Mouse (Mus musculus) kidney, postnatal 0 days (tissue): ENCODE data around the gene Stx5a. TPM values are rescaled to one million over a fixed set of nuclear protein-coding genes. Genes with fewer than 3 reads are reported as not detected.

Experiments
- ATAC-seq: fragments of 200-750 bp; cut with Nextera tagmentation; replicated peaks from 2 replicates; pipeline ENCODE4 v1.8.0; 2017; ENCODE audit warnings: low read depth, moderate number of reproducible peaks, moderate TSS enrichment, moderate library complexity; ENCODE audit not compliant: low FRiP score
- DNase-seq: peaks from one replicate; pipeline ENCODE4 v3.0.0-alpha.2; 2016; ENCODE audit warnings: low spot score
- H3K27ac ChIP-seq: fragments of 300-500 bp; sonication (generic); 2 replicates; pipeline ENCODE4 v1.5.1; 2014; ENCODE audit warnings: mild to moderate bottlenecking
- H3K27me3 ChIP-seq: fragments of 300-500 bp; sonication (generic); 2 replicates; pipeline ENCODE4 v1.6.1; 2014; ENCODE audit warnings: low read length, mixed read lengths; ENCODE audit not compliant: insufficient read depth
- H3K36me3 ChIP-seq: fragments of 300-500 bp; sonication (generic); 2 replicates; pipeline ENCODE4 v1.6.1; 2014; ENCODE audit warnings: low read length, mixed read lengths; ENCODE audit not compliant: insufficient read depth
- H3K4me1 ChIP-seq: fragments of 300-500 bp; sonication (generic); replicated peaks from 2 replicates; pipeline ENCODE4 v1.6.1; 2014; ENCODE audit warnings: antibody characterized with exemption, low read length, mixed read lengths; ENCODE audit not compliant: insufficient read depth
- H3K4me2 ChIP-seq: fragments of 300-500 bp; sonication (generic); 2 replicates; pipeline ENCODE4 v1.6.1; 2014; ENCODE audit warnings: mild to moderate bottlenecking, low read length, moderate library complexity, mixed read lengths
- H3K4me3 ChIP-seq: fragments of 300-500 bp; sonication (generic); replicated peaks from 2 replicates; pipeline ENCODE4 v1.5.1; 2014; ENCODE audit warnings: low read depth, low read length
- H3K9ac ChIP-seq: fragments of 300-500 bp; sonication (generic); 2 replicates; pipeline ENCODE4 v1.6.1; 2014; ENCODE audit warnings: low read depth, low read length
- H3K9me3 ChIP-seq: fragments of 300-500 bp; sonication (generic); replicated peaks from 2 replicates; pipeline ENCODE4 v1.6.1; 2016; ENCODE audit warnings: low read length, inconsistent platforms, mixed read lengths
- CTCF ChIP-seq: IDR thresholded peaks from 2 replicates; pipeline ENCODE4 v1.5.1; 2016; ENCODE audit warnings: antibody characterized with exemption, low read depth, mild to moderate bottlenecking, moderate library complexity
- WGBS: fragments of 180-500 bp; shearing (Covaris S2); extraction: QIAGEN DNeasy Blood & Tissue Kit; methylation state at CpG from one replicate; pipeline ENCODE4 v1.1.7; 2014; 5-methylcytosine and 5-hydroxymethylcytosine counted together
- microRNA-seq: library from miRNA; unstranded; fragments of <30 nt; microRNA quantifications from one replicate; pipeline ENCODE4, GENCODE M21; 2016
- polyA plus RNA-seq: library from polyadenylated mRNA; unstranded; fragments of >200 nt; fragmentation: Nextera tagmentation; extraction: Ambion mirVana; gene quantifications from 2 replicates; pipeline ENCODE4 v1.2.1, GENCODE M21; 2015

The Stx5a gene
- polyA plus RNA-seq, 1 experiment from 2014 or later: 105 TPM

GRCm38 (mm10) chr19:8802130-8802821 is 61.1 kb downstream of the Stx5a start, which contains the start of gene Zbtb3:
Gene Zbtb3, plus strand, starts transcription at chr19:8802555.
- Histone ChIP-seq H3K4me2 (peak within 1 kb of the TSS; percentile 65), H3K4me3 (peak within 1 kb of the TSS; percentile 60), H3K27me3 (no peaks in the 10 kb centered on the region), H3K36me3 (peaks cover 12% of the 10 kb centered on the region; the same call in 1 of the 2 replicates), H3K9me3 (no peaks in the 10 kb centered on the region), H3K27ac (peak within 1 kb of the TSS; percentile 87), H3K9ac (peak within 1 kb of the TSS; percentile 60), H3K4me1 (peaks cover 12% of the 10 kb centered on the region; the same call in 1 of the 2 replicates)
- ATAC-seq (peak; percentile 97), DNase-seq (peak; percentile 100)
- TF ChIP-seq CTCF: no peak
- under 1% methylated on average over 30 of the region's 30 CpGs for WGBS

- H3K27ac ChIP-seq: peak overlapping the region; percentile 87; the same call in 1 of the 2 replicates
- H3K4me2 ChIP-seq: peak overlapping the region; percentile 62; the same call in 1 of the 2 replicates
- H3K4me3 ChIP-seq: no peak overlapping the region
- TF ChIP-seq CTCF: no peak
- ATAC-seq: no peak
- H3K4me1 ChIP-seq: peaks cover 8% of the 10 kb centered on the region; the same call in 1 of the 2 replicates
- 93% methylated on average over 9 of the region's 9 CpGs for WGBS
- no peak for DNase-seq
- H3K36me3 ChIP-seq: peaks cover 17% of the 10 kb centered on the region; the same call in 1 of the 2 replicates
- no peaks in the 10 kb centered on the region for H3K27me3 ChIP-seq
- no peaks in the 10 kb centered on the region for H3K9me3 ChIP-seq
- 0 out of 2 replicates have a peak overlapping the region, but pooled peaks have one; percentile 24 for H3K9ac ChIP-seq
These were observed 62.1 kb downstream of the Stx5a start for GRCm38 (mm10) chr19:8803204-8803780.

GRCm38 (mm10) chr19:8803879-8804660 is 62.9 kb downstream of the Stx5a start:
- no peak overlapping the region for H3K9ac ChIP-seq
- peaks cover 8% of the 10 kb centered on the region; the same call in 1 of the 2 replicates for H3K4me1 ChIP-seq
- H3K36me3 ChIP-seq: peaks cover 21% of the 10 kb centered on the region; the same call in 1 of the 2 replicates
- H3K27me3 ChIP-seq: no peaks in the 10 kb centered on the region
- no peak for TF ChIP-seq CTCF
- H3K4me3 ChIP-seq: no peak overlapping the region
- ATAC-seq (no peak), DNase-seq (no peak)
- H3K9me3 ChIP-seq: no peaks in the 10 kb centered on the region
- no peak overlapping the region for H3K27ac ChIP-seq
- 93% methylated on average over 11 of the region's 11 CpGs for WGBS
- H3K4me2 ChIP-seq: no peak overlapping the region

Small RNA genes within 50 kb of the gene (microRNA-seq; reads per million reads assigned to microRNA genes)
- gene Mir6992: not detected

Other genes starting within 250 kb of the Stx5a start
- gene Slc22a8, start 150.2 kb upstream of the Stx5a start, polyA plus RNA-seq: 19.2 and 25.5 TPM in 2 replicates
- gene Slc22a6, start 123.4 kb upstream of the Stx5a start, polyA plus RNA-seq: 73.8 and 93.1 TPM in 2 replicates
- gene Chrm1, start 77.6 kb upstream of the Stx5a start, polyA plus RNA-seq: 0.17 and 0.18 TPM in 2 replicates
- gene Slc3a2, start 18.0 kb upstream of the Stx5a start, polyA plus RNA-seq: 151 and 158 TPM in 2 replicates
- 71.3 and 77.7 TPM in 2 replicates for gene Wdr74, start 5.6 kb upstream of the Stx5a start, polyA plus RNA-seq
- gene 1700092M07Rik, start 695 bp upstream of the Stx5a start, polyA plus RNA-seq: 0.75 and 1.1 TPM in 2 replicates
- gene Nxf1, start 15.7 kb downstream of the Stx5a start, polyA plus RNA-seq: 114 and 123 TPM in 2 replicates
- gene Tmem223, start 29.6 kb downstream of the Stx5a start, polyA plus RNA-seq: 248 and 286 TPM in 2 replicates
- gene Tmem179b, start 33.1 kb downstream of the Stx5a start, polyA plus RNA-seq: 103 and 113 TPM in 2 replicates
- 28.4 and 28.6 TPM in 2 replicates for gene Taf6l, start 45.0 kb downstream of the Stx5a start, polyA plus RNA-seq
- gene Polr2g, start 57.2 kb downstream of the Stx5a start, polyA plus RNA-seq: 185 and 187 TPM in 2 replicates
- gene Zbtb3, start 61.1 kb downstream of the Stx5a start, polyA plus RNA-seq: 3.6 TPM in 2 replicates
- 32.2 and 35.9 TPM in 2 replicates for gene Ttc9c, start 77.9 kb downstream of the Stx5a start, polyA plus RNA-seq
- 5.5 and 6.3 TPM in 2 replicates for gene Hnrnpul2, start 78.6 kb downstream of the Stx5a start, polyA plus RNA-seq
- not detected in 2 replicates for gene AC129217.1, start 88.4 kb downstream of the Stx5a start, polyA plus RNA-seq
- 57.0 and 60.1 TPM in 2 replicates for gene Bscl2, start 96.1 kb downstream of the Stx5a start, polyA plus RNA-seq
- gene Gng3, start 97.8 kb downstream of the Stx5a start, polyA plus RNA-seq: 1.5 and 1.6 TPM in 2 replicates
- 0.85 and 1.1 TPM in 2 replicates for gene Lrrn4cl, start 109.4 kb downstream of the Stx5a start, polyA plus RNA-seq
- gene Ubxn1, start 130.1 kb downstream of the Stx5a start, polyA plus RNA-seq: 195 and 206 TPM in 2 replicates
- 94.5 and 97.4 TPM in 2 replicates for gene Uqcc3, start 139.5 kb downstream of the Stx5a start, polyA plus RNA-seq
- 69.8 and 70.8 TPM in 2 replicates for gene Lbhd1, start 142.3 kb downstream of the Stx5a start, polyA plus RNA-seq
- gene Gm49403, start 142.5 kb downstream of the Stx5a start, polyA plus RNA-seq: not detected in 2 replicates
- gene 1810009A15Rik, start 147.4 kb downstream of the Stx5a start, polyA plus RNA-seq: 69.0 and 76.7 TPM in 2 replicates
- gene Gm49416, start 147.5 kb downstream of the Stx5a start, polyA plus RNA-seq: not detected in 2 replicates
- 27.4 and 29.8 TPM in 2 replicates for gene Ints5, start 151.6 kb downstream of the Stx5a start, polyA plus RNA-seq
- 74.6 and 80.9 TPM in 2 replicates for gene Ganab, start 156.7 kb downstream of the Stx5a start, polyA plus RNA-seq
- 44.0 and 45.1 TPM in 2 replicates for gene B3gat3, start 179.0 kb downstream of the Stx5a start, polyA plus RNA-seq
- 5.7 and 6.0 TPM in 2 replicates for gene Rom1, start 187.9 kb downstream of the Stx5a start, polyA plus RNA-seq
- gene Eml3, start 188.1 kb downstream of the Stx5a start, polyA plus RNA-seq: 25.5 and 26.2 TPM in 2 replicates
- 103 and 116 TPM in 2 replicates for gene Mta2, start 200.5 kb downstream of the Stx5a start, polyA plus RNA-seq
- gene Tut1, start 212.4 kb downstream of the Stx5a start, polyA plus RNA-seq: 19.9 and 22.3 TPM in 2 replicates
- gene Eef1g, start 225.6 kb downstream of the Stx5a start, polyA plus RNA-seq: 328 and 354 TPM in 2 replicates
- 22.5 and 27.5 TPM in 2 replicates for gene Ahnak, start 247.9 kb downstream of the Stx5a start, polyA plus RNA-seq